Mouse (Mus musculus) cerebellum, adult 8-10 months (tissue): ENCODE data around the gene Lcn6.
"Not testable (repeated sequence)": the region's sequence is repeated elsewhere in the genome, so short reads cannot be mapped to it uniquely, and the experiment has no call there.

Experiments used
- DNase-seq: peaks from one replicate; pipeline ENCODE4 v3.0.0; 2022

Gene Lcn6

DNA sequence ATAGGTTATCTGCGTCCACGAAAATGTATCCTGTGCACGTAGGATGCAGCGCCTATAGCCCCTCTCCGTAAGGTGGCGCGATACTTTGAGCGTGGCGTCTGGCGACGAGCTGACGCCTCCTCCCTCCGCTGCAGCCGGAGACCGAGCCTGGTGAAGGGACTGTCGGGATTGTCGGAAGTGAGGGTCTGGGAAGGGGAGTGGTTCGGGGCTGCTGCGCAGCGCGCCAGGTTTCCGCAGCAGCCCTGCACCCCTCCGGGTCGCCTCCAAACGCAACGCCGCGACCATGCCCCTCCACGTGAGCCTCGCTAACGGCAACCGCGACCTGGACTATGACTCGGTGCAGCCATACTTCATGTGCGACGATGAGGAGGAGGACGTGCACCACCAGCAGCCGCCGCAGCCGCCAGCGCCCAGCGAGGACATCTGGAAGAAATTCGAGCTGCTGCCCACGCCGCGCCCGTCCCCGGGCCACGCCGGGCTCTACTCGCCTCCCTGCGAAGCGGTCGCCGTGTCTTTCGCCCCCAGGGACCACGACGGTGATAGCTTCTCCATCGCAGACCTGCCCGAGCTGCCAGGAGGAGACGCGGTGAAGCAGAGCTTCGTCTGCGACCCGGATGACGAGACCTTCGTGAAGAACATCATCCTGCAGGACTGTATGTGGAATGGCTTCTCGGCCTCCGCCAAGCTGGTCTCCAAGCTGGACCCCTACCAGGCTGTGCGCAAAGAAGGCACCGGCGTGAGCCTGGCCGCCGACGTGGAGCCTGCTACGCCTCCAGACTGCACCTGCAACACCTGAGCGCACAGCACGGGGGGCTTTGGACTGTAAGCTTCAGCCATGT is 30.3 kb downstream of the Lcn6 start, which contains the start of gene Bmyc:
TSS of gene Bmyc (plus strand) at position 97 of the 839 bp plus-strand sequence.
- peak; percentile 78 for DNase-seq

DNA sequence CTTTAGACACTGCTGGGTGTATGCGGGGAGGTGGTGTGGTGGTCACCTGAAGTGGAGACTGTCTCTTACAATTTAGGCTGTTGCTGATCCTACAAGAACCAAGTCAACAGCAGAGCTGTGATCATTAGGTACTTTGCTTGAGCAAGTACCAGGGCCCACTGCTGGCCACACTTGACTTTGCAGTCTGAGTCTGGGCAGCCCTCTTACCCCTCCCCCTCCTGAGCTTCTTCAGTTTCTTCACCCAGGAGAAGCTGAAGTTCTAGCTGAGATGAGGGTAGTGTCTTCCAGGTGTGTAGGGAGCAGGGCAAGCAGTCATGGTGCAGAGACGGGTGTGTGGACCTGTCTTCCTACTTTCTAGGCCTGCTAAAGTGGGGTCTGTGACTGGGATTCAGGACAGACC is 31.5 kb downstream of the Lcn6 start:
- peak; percentile 30 for DNase-seq

- DNase-seq = not testable (repeated sequence)
These were observed 32.5 kb downstream of the Lcn6 start for GRCm38 (mm10) chr2:25709056-25709455.

- not testable (repeated sequence) for DNase-seq
These were observed 33.2 kb downstream of the Lcn6 start for GRCm38 (mm10) chr2:25709791-25710190.

- not testable (repeated sequence) for DNase-seq
These were observed 35.1 kb downstream of the Lcn6 start for GRCm38 (mm10) chr2:25711641-25712040.

DNA sequence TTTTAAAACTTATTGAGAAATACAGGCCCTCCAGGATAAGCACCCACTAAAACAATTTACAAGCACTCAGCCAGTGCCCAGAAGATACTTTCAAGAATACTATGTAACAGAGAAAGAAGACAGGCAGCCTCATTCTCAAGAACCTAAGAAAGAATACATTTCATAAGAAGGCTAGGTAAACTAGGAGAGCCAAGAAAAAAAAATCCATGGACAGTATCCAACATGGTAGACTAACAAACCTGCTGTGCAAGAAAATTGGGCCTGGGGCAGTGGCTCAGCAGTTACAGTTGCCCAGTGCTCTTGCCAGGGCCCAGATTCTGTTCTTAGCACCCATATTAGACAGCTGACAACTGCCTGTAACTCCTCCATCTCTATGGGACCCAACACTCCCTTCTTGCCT is 40.6 kb downstream of the Lcn6 start:
- no peak for DNase-seq
